Mouse (Mus musculus): Measurements from ENCODE around the gene Tom1l2. TPM values are rescaled to one million over a fixed set of nuclear protein-coding genes. Genes with fewer than 3 reads are reported as not detected.

The Tom1l2 gene
- polyA plus RNA-seq, 1 experiment from 2014 or later = 47.3 TPM

GRCm38 (mm10) chr11:60178506-60178905 is 174.2 kb downstream of the Tom1l2 start:
- H3K27me3 ChIP-seq (ENCODE audit: control insufficient read depth, insufficient read depth, low read length) = no peaks in the 10 kb centered on the region
- H3K4me1 ChIP-seq (replicated peaks; ENCODE audit: control insufficient read depth, insufficient read depth, low read length) = peaks cover 67% of the 10 kb centered on the region
- H3K9me3 ChIP-seq (ENCODE audit: control insufficient read depth, low read length) = no peaks in the 10 kb centered on the region
- no peaks in the 10 kb centered on the region for H3K36me3 ChIP-seq (replicated peaks; ENCODE audit: control insufficient read depth, insufficient read depth)
- no peak for ATAC-seq (ENCODE audit: low FRiP score)
- peak overlapping the region; percentile 90; the same call in 1 of the 2 replicates for H3K4me2 ChIP-seq (replicated peaks)
- H3K4me3 ChIP-seq (replicated peaks; ENCODE audit: low read length) = 0 out of 2 replicates have a peak overlapping the region, but pooled peaks have one; percentile 68
- H3K27ac ChIP-seq = peak overlapping the region; percentile 100
- peak overlapping the region; percentile 92; the same call in 1 of the 2 replicates for H3K9ac ChIP-seq
- DNase-seq (ENCODE audit: low spot score) = no peak

GRCm38 (mm10) chr11:60178005-60178404 is 174.7 kb downstream of the Tom1l2 start:
- H3K4me2 ChIP-seq (replicated peaks) = peak overlapping the region; percentile 90
- DNase-seq (ENCODE audit: low spot score) (no peak), ATAC-seq (ENCODE audit: low FRiP score) (no peak)
- H3K4me3 ChIP-seq (replicated peaks; ENCODE audit: low read length) = peak overlapping the region; percentile 68
- no peaks in the 10 kb centered on the region for H3K9me3 ChIP-seq (ENCODE audit: control insufficient read depth, low read length)
- peak overlapping the region; percentile 100 for H3K27ac ChIP-seq
- no peaks in the 10 kb centered on the region for H3K27me3 ChIP-seq (ENCODE audit: control insufficient read depth, insufficient read depth, low read length)
- 50% methylated on average over 6 of the region's 6 CpGs for WGBS
- H3K9ac ChIP-seq = peak overlapping the region; percentile 92
- H3K36me3 ChIP-seq (replicated peaks; ENCODE audit: control insufficient read depth, insufficient read depth) = no peaks in the 10 kb centered on the region
- H3K4me1 ChIP-seq (replicated peaks; ENCODE audit: control insufficient read depth, insufficient read depth, low read length) = peaks cover 62% of the 10 kb centered on the region

GRCm38 (mm10) chr11:60176975-60177657 is 175.6 kb downstream of the Tom1l2 start:
- peak overlapping the region; percentile 68 for H3K4me3 ChIP-seq (replicated peaks; ENCODE audit: low read length)
- H3K27ac ChIP-seq = peak overlapping the region; percentile 100
- WGBS = under 1% methylated on average over 42 of the region's 42 CpGs
- H3K27me3 ChIP-seq (ENCODE audit: control insufficient read depth, insufficient read depth, low read length) = no peaks in the 10 kb centered on the region
- ATAC-seq (ENCODE audit: low FRiP score) = peak; percentile 43
- peak overlapping the region; percentile 92 for H3K9ac ChIP-seq
- peak overlapping the region; percentile 90 for H3K4me2 ChIP-seq (replicated peaks)
- H3K4me1 ChIP-seq (replicated peaks; ENCODE audit: control insufficient read depth, insufficient read depth, low read length) = peaks cover 54% of the 10 kb centered on the region
- DNase-seq (ENCODE audit: low spot score) = peak; percentile 75
- H3K36me3 ChIP-seq (replicated peaks; ENCODE audit: control insufficient read depth, insufficient read depth) = no peaks in the 10 kb centered on the region
- no peaks in the 10 kb centered on the region for H3K9me3 ChIP-seq (ENCODE audit: control insufficient read depth, low read length)

Small RNA genes within 50 kb of the gene (microRNA-seq; reads per million reads assigned to microRNA genes)
- gene Gm27711 = not detected
- gene Mir6921 = not detected
- not detected for gene Mir6922

Other genes with a start within 250 kb of the Tom1l2 start
- gene Rai1, start 247.9 kb downstream of the Tom1l2 start, polyA plus RNA-seq (2014; fragmentation: Nextera tagmentation; extraction: Ambion mirVana) = 34.1 and 39.1 TPM in 2 replicates
- gene Srebf1, start 130.3 kb downstream of the Tom1l2 start, polyA plus RNA-seq (2014; fragmentation: Nextera tagmentation; extraction: Ambion mirVana) = 37.3 and 40.3 TPM in 2 replicates
- 6.1 and 6.9 TPM in 2 replicates for gene Drc3, start 424 bp upstream of the Tom1l2 start, polyA plus RNA-seq (2014; fragmentation: Nextera tagmentation; extraction: Ambion mirVana)
- 25.8 and 26.5 TPM in 2 replicates for gene Gid4, start 64.2 kb upstream of the Tom1l2 start, polyA plus RNA-seq (2014; fragmentation: Nextera tagmentation; extraction: Ambion mirVana)
- gene Atpaf2, start 65.6 kb upstream of the Tom1l2 start, polyA plus RNA-seq (2014; fragmentation: Nextera tagmentation; extraction: Ambion mirVana) = 39.8 and 44.4 TPM in 2 replicates
- gene Drg2, start 101.7 kb upstream of the Tom1l2 start, polyA plus RNA-seq (2014; fragmentation: Nextera tagmentation; extraction: Ambion mirVana) = 86.5 and 95.8 TPM in 2 replicates
- 0.31 and 0.35 TPM in 2 replicates for gene Myo15, start 116.4 kb upstream of the Tom1l2 start, polyA plus RNA-seq (2014; fragmentation: Nextera tagmentation; extraction: Ambion mirVana)
- 19.2 and 20.4 TPM in 2 replicates for gene Alkbh5, start 183.5 kb upstream of the Tom1l2 start, polyA plus RNA-seq (2014; fragmentation: Nextera tagmentation; extraction: Ambion mirVana)

Measured in hindbrain, embryonic 14.5 days (tissue).